Mouse (Mus musculus): ENCODE data around the gene Dgkb.

DNA sequence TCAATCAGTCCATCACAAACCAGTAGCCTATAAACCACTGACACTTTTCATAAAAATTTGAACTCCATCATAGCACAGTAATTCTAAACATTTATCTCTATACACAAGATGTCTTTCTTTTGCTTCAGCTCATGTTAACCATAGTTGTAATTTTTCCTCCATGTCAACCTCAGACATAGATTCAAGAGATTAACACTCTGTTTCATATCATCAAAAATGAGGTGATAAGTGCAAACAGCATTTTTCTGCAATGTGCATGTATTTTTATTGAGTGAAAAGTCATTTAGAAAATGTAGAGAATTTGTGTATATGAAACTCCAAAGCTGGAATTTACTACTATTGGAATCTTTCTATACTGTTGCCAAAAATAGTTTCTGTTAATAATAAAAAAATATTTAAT lies 650.7 kb downstream of the Dgkb start:
- TF ChIP-seq CTCF (IDR thresholded peaks at IDR 0.05; ENCODE audit: extremely low read depth, insufficient read depth, low read length) (no peak), POLR2A (IDR thresholded peaks at IDR 0.05; ENCODE audit: extremely low read depth, insufficient read depth, low read length) (no peak)
